Mouse (Mus musculus) left cerebral cortex, adult 2 months (tissue): ENCODE measurements around the gene Kalrn. TPM values are rescaled to one million over a fixed set of nuclear protein-coding genes. Genes with fewer than 3 reads are reported as not detected.

Experiments
- DNase-seq, 2 experiments: peaks; one replicate each; pipeline ENCODE4 v3.0.0; 2021 to 2022; ENCODE audit warnings: low spot score in 2 of 2, mixed read lengths in 1 of 2; ENCODE audit errors: extremely low spot score in 1 of 2
- H3K27ac ChIP-seq: fragments of 200-600 bp; 2 replicates; pipeline ENCODE4 v1.8.1; 2022
- H3K4me3 ChIP-seq: fragments of 200-600 bp; 2 replicates; pipeline ENCODE4 v1.8.1; 2022
- CTCF ChIP-seq: fragments of 200-600 bp; IDR thresholded peaks from 2 replicates; pipeline ENCODE4 v1.8.1; 2022; ENCODE audit warnings: antibody characterized with exemption, mild to moderate bottlenecking, moderate library complexity
- intact Hi-C: fragments of 180-260 bp; cut with DNase I; formaldehyde crosslinking; loops from one replicate; pipeline ENCODE4 v1.15.1; 2025
- total RNA-seq, 2 experiments: library from RNA; stranded (reverse); gene quantifications; 2 replicates each; pipeline ENCODE4 v1.2.3; 2021

Kalrn gene
- total RNA-seq, 2 experiments from 2014 or later, result 539 to 570 TPM

DNA sequence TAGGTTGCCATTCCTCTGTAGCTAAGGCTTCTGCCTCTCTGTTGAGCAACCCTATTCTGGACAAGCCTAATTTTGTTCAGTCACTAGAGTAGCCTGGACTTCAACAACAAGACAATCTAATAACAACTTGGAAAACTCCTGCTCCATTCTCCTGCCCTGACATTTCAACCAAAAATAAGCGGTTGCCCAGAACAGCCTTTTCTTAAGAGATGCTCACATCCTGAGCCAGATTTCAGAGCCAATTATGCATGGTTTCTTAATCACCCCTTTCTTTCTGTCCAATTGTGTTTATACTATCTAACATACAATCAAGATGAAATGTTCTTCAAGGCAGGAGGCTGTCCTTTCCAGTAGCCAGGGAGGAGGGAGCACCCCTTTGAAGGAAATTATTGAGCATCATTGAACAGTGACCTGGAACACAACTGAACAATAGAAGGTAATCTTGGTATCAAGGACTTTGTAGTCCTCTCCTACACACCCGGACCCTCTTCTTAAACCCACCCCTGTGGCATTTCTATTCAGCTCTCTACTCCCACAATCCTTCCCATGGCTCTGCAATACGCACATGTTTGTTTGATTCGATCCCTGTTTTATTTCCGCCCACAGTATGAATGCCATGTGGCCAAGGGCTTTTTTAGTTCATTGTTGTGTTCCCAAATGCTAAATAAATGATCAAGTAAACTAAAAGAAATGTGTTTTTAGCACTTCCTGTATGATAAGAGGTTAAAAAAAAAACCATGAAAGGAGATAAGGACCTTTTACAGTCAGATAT, 275.2 kb downstream of the Kalrn start:
- intact Hi-C loops, result no loop called here
- DNase-seq, result no peak
- Histone ChIP-seq H3K4me3 (no peak overlapping the region), H3K27ac (no peak overlapping the region)
- TF ChIP-seq CTCF, result no peak

GRCm38 (mm10) chr16:34294568-34294967, 278.8 kb downstream of the Kalrn start:
- Histone ChIP-seq H3K4me3 (no peak overlapping the region), H3K27ac (no peak overlapping the region)
- TF ChIP-seq CTCF, result peak; percentile 35
- DNase-seq, result no peak
- intact Hi-C loops, result loop anchor here (5.0 kb wide), 1 partner anchor 167 kb away; no protein-coding TSS in a partner anchor

DNA sequence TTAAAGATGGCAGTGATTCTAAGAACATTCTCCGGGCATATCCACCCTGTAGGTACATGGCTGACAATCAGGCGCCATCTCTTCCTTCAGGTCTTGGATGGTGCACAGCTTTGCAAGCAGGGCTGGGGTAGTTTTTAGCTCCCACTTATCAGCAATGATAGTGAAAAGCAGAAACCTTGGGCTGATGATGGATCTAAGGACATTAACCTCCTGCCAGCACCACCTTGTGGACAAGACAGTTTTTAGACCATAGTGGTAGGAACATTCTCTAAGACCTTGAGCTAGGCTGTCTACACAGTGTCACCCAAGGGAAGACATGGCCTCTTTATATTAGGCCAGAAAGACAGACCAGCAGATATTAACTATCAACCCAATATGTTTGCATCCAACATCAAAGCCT, 279.7 kb downstream of the Kalrn start:
- Histone ChIP-seq H3K4me3 (no peak overlapping the region), H3K27ac (no peak overlapping the region)
- DNase-seq, result no peak
- peak; percentile 34 for TF ChIP-seq CTCF
- intact Hi-C loops, result loop anchor here (5.0 kb wide), 1 partner anchor 166 kb away; no protein-coding TSS in a partner anchor

DNA sequence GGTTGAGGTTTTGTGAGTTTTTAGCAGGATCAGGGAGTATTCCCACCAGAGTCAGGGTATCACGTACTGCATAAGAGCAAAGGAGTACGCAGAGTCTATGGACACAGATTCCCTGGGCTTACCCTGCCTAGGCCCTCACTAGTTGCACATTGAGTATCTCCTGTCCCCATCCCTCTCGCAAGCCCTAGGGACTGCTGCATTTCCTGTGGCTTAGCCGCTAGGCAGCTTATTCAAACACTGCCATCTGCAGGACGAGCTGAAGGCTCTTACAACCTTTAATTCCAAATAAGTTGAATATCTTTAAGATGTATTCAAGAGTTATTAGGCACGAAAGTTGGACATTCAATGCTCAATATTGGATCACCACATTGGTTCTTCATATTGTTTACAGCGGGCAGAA, 283.7 kb downstream of the Kalrn start:
- Histone ChIP-seq H3K27ac (peak overlapping the region; percentile 59), H3K4me3 (no peak overlapping the region)
- no peak for DNase-seq
- peak; percentile 57 for TF ChIP-seq CTCF
- intact Hi-C loops, result loop anchor here (1.0 kb wide), 1 partner anchor 96 kb away; no protein-coding TSS in a partner anchor

DNA sequence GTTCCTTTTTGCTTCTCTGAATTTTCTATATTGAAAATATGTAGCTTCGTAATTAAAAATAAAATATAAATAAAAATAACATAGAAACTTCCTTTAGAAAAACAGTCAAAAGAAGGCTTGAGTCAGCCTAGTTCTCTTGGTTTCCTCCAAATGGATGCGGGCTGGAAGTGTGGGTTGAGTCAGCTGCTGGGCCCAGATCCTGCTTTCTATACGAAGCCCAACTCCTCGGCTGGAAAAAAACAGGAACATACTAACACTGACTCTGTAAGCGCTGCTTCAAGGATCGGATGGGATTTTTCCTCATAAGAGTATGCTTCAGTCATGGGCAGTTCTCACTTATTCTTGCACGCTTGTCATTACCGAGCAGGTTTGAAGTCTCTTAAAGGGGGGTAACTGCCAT, 291.3 kb downstream of the Kalrn start:
- intact Hi-C loops, result no loop called here
- Histone ChIP-seq H3K27ac (peak overlapping the region; percentile 85), H3K4me3 (no peak overlapping the region)
- no peak for DNase-seq
- TF ChIP-seq CTCF, result no peak

DNA sequence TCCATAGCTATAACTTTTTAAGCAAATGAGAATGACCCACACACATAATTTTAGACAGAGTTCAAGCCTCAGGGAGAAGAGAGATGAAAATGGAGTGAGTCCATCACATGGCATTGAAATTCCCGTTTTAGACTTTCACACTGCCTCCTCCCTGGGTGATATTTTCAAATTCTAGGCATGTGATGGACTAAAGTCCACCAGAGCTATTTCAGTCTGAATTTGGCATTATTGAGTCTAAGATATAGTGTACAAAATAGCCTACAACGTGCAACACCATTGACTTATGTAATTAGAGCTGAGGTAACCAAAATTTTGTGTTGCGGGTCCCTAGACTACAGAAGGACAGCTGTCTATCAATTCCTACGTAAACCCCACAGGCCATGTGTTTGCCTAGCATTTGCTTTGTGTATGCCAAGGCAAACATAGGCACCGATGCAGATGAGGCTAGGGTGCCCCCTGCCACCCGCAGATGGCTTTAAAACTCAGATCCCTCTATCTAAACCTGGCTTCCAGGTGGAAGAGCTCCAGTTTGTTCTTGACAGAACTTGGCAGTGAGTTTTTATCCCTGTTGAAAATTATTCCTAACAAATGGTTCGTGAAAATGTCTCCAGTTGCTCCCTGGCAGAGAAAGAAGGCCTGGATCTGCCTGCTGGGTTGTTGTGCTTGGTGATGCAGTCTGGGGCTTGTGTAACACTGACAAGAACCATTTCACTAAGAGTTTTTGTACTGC, 293.5 kb downstream of the Kalrn start:
- peak overlapping the region; percentile 87 for H3K27ac ChIP-seq
- no peak for DNase-seq
- TF ChIP-seq CTCF, result no peak; the same call in 1 of the 2 replicates
- H3K4me3 ChIP-seq, result no peak overlapping the region
- intact Hi-C loops, result loop anchor here (2.0 kb wide), 1 partner anchor 43 kb away; no protein-coding TSS in a partner anchor

- intact Hi-C loops, result no loop called here
- no peak for DNase-seq
- peak overlapping the region; percentile 87 for H3K27ac ChIP-seq
- no peak overlapping the region for H3K4me3 ChIP-seq
- no peak for TF ChIP-seq CTCF
These were observed 295.0 kb downstream of the Kalrn start for GRCm38 (mm10) chr16:34278249-34278790.

DNA sequence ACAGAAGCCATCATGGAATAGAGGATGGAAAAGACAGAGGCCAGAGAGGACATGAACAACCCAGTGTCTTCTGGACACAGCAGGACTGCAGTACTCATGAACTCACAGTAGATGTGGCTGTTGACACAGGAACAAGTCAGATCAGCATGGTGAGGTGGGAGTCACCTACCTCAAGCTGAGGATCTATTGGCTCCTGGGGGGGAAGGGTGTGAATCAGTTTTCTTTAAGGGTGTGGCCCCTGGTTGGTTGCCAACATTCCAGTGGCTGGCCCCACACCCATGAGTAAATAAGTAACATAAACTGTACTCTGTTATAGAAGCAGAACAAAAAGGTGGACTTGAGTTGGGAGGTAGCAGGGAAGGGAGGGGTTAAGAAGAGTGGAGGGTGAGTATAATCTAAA, 298.7 kb downstream of the Kalrn start:
- Histone ChIP-seq H3K4me3 (no peak overlapping the region), H3K27ac (peak overlapping the region; percentile 52)
- no peak for DNase-seq
- peak; percentile 1; the same call in 1 of the 2 replicates for TF ChIP-seq CTCF
- intact Hi-C loops, result no loop called here

DNA sequence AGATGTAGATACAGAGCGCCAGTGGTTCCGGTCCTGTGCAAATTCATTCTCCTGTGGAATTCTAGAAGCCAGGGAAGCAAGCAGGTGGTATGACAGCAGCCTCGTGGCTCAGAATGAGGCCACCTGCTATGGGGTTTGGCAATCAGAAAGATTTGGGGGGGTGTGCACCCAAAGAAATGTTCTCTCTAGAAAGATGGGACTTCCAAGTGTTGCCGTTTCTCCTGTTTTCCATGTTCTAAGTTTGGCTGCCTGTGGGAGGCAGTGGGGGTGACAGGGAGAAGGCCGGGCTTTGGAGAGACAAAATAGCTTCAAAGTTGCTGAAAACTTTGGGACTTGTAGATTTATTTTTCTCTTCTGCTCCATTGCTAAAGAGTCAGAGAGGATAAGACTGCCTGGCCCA, 301.9 kb downstream of the Kalrn start:
- peak overlapping the region; percentile 85 for H3K27ac ChIP-seq
- DNase-seq, result peak; percentile 32 to 57
- H3K4me3 ChIP-seq, result no peak overlapping the region
- TF ChIP-seq CTCF, result no peak
- intact Hi-C loops, result loop anchor here (2.0 kb wide), 1 partner anchor 35 kb away; no protein-coding TSS in a partner anchor

GRCm38 (mm10) chr16:34270681-34271080, 302.7 kb downstream of the Kalrn start:
- no peak for DNase-seq
- Histone ChIP-seq H3K27ac (peak overlapping the region; percentile 85), H3K4me3 (no peak overlapping the region)
- intact Hi-C loops, result loop anchor here (2.0 kb wide), 1 partner anchor 34 kb away; no protein-coding TSS in a partner anchor
- TF ChIP-seq CTCF, result no peak

GRCm38 (mm10) chr16:34269642-34270041, 303.7 kb downstream of the Kalrn start:
- intact Hi-C loops, result loop anchor here (2.0 kb wide), 1 partner anchor 33 kb away; no protein-coding TSS in a partner anchor
- no peak for TF ChIP-seq CTCF
- no peak overlapping the region for H3K4me3 ChIP-seq

GRCm38 (mm10) chr16:34267751-34268150, 305.6 kb downstream of the Kalrn start:
- peak; percentile 41 for TF ChIP-seq CTCF
- no peak overlapping the region for H3K4me3 ChIP-seq
- intact Hi-C loops, result no loop called here
- no peak for DNase-seq
- H3K27ac ChIP-seq, result no peak overlapping the region

More at GRCm38 (mm10) chr16:34269642-34270041, 303.7 kb downstream of the Kalrn start:
- peak overlapping the region; percentile 85 for H3K27ac ChIP-seq
- DNase-seq, result no peak
